Mouse (Mus musculus): Measurements from ENCODE around the gene Glra2. TPM values are rescaled to one million over a fixed set of nuclear protein-coding genes. Genes with fewer than 3 reads are reported as not detected.

Gene Glra2
- polyA plus RNA-seq (2017; shearing (Covaris generic)): not detected

DNA sequence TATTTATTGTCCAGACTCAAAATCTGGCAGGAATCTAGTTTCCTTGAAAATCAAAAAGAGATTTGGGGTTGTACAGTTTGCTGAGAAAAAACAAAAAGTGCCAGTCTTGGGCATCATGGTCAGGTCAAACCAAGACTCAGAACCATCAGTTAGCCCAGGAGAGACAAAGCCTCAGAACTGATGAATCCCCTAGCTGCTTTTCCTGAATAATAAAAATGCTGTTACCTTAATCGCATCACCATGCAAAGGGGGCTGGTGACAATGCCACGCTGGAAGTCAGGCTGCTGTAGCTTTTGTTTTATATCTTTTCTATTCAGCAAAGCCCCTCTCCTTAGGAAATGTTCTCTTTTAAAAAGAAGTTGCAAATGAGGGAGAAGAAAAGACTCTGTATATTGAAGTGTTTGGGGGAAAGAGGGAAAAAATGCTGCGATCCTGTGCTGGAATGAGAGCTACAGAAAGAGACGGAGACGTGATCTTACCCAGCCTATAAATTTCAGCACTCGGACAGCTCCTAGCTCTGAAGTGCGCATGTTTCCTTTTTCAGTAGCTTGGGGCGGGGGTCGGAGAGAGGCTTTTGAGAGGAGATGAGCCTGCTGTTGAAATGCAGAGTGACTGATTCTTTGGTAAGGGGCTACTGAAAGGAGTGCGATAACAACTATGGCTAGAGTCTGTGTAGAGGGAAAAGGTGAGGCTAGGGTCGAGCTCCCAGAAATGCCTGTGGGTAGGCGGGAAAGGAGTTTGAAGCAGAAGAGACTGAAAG, at the start of gene Glra2:
TSS of gene Glra2 (minus strand) at position 455 of the 760 bp plus-strand sequence.

